Mouse (Mus musculus) forebrain, embryonic 12.5 days (tissue): ENCODE measurements around the gene Inpp5b. TPM values are rescaled to one million over a fixed set of nuclear protein-coding genes. Genes with fewer than 3 reads are reported as not detected.

Experiments used
- ATAC-seq: fragments of 200-750 bp; cut with Nextera tagmentation; 2 replicates; pipeline ENCODE4 v1.8.0; 2017; ENCODE audit warnings: moderate TSS enrichment; ENCODE audit not compliant: low FRiP score
- H3K27ac ChIP-seq: fragments of 300-500 bp; sonication (generic); 2 replicates; pipeline ENCODE4 v1.5.1; 2016; ENCODE audit warnings: mild to moderate bottlenecking
- H3K27me3 ChIP-seq: fragments of 300-500 bp; sonication (generic); 2 replicates; pipeline ENCODE4 v1.6.1; 2016; ENCODE audit warnings: mild to moderate bottlenecking
- H3K36me3 ChIP-seq: fragments of 300-500 bp; sonication (generic); replicated peaks from 2 replicates; pipeline ENCODE4 v1.6.1; 2016; ENCODE audit warnings: mild to moderate bottlenecking
- H3K4me1 ChIP-seq: fragments of 300-500 bp; sonication (generic); 2 replicates; pipeline ENCODE4 v1.6.1; 2016
- H3K4me2 ChIP-seq: fragments of 300-500 bp; sonication (generic); 2 replicates; pipeline ENCODE4 v1.6.1; 2016; ENCODE audit warnings: mild to moderate bottlenecking, moderate library complexity
- H3K4me3 ChIP-seq: fragments of 300-500 bp; sonication (generic); replicated peaks from 2 replicates; pipeline ENCODE4 v1.5.1; 2016; ENCODE audit warnings: mild to moderate bottlenecking
- H3K9ac ChIP-seq: fragments of 300-500 bp; sonication (generic); 2 replicates; pipeline ENCODE4 v1.6.1; 2016; ENCODE audit warnings: mild to moderate bottlenecking
- H3K9me3 ChIP-seq: fragments of 300-500 bp; sonication (generic); 2 replicates; pipeline ENCODE4 v1.6.1; 2016
- WGBS: fragments of 180-500 bp; shearing (Covaris S2); methylation state at CpG from one replicate; pipeline ENCODE4 v1.1.7; 2016; 5-methylcytosine and 5-hydroxymethylcytosine counted together
- polyA plus RNA-seq: library from polyadenylated mRNA; unstranded; fragments of >200 nt; fragmentation: Nextera tagmentation; extraction: Ambion mirVana; gene quantifications from 2 replicates; pipeline ENCODE4 v1.2.1, GENCODE M21; 2016

Inpp5b gene
- polyA plus RNA-seq, 1 experiment from 2014 or later, result 23.8 TPM

- Histone ChIP-seq H3K27me3 (no peaks in the 10 kb centered on the region), H3K27ac (no peak overlapping the region), H3K9me3 (no peaks in the 10 kb centered on the region), H3K4me3 (no peak overlapping the region), H3K36me3 (peaks cover 8% of the 10 kb centered on the region), H3K9ac (no peak overlapping the region), H3K4me1 (no peaks in the 10 kb centered on the region), H3K4me2 (no peak overlapping the region)
- ATAC-seq, result no peak
- WGBS, result 71% methylated on average over 2 of the region's 2 CpGs
Measured at GRCm38 (mm10) chr4:124774429-124774828, 32.8 kb downstream of the Inpp5b start.

- peaks cover 59% of the 10 kb centered on the region for H3K36me3 ChIP-seq
- no peaks in the 10 kb centered on the region for H3K9me3 ChIP-seq
- H3K4me3 ChIP-seq, result no peak overlapping the region
- H3K9ac ChIP-seq, result no peak overlapping the region
- WGBS, result 62% methylated on average over 7 of the region's 7 CpGs
- no peak overlapping the region for H3K4me2 ChIP-seq
- no peak for ATAC-seq
- H3K4me1 ChIP-seq, result no peaks in the 10 kb centered on the region
- H3K27me3 ChIP-seq, result no peaks in the 10 kb centered on the region
- H3K27ac ChIP-seq, result no peak overlapping the region
Measured at GRCm38 (mm10) chr4:124781361-124781760, 39.7 kb downstream of the Inpp5b start.

DNA sequence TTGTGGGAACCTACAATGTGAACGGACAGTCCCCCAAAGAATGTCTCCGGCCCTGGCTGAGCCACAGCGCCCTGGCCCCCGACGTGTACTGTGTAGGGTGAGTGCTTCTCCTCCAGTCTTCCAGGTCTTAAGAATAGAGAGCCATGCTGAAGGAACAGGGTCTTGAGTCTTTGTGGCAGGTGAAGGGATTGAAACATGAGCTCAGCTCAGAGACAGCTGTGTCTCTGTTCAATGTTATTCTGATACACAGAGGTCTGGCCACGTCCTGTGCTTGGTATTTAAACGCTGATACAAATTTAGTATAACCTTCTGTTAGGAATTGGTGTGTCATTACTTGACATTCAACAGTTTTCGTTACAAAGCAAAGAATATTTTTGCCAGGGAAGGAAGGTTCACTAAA is 40.7 kb downstream of the Inpp5b start:
- 91% methylated on average over 8 of the region's 8 CpGs for WGBS
- H3K9ac ChIP-seq, result no peak overlapping the region
- no peaks in the 10 kb centered on the region for H3K4me1 ChIP-seq
- no peak overlapping the region for H3K4me3 ChIP-seq
- H3K4me2 ChIP-seq, result no peak overlapping the region
- no peak overlapping the region for H3K27ac ChIP-seq
- no peaks in the 10 kb centered on the region for H3K27me3 ChIP-seq
- ATAC-seq, result no peak
- H3K36me3 ChIP-seq, result peaks cover 69% of the 10 kb centered on the region
- H3K9me3 ChIP-seq, result no peaks in the 10 kb centered on the region

DNA sequence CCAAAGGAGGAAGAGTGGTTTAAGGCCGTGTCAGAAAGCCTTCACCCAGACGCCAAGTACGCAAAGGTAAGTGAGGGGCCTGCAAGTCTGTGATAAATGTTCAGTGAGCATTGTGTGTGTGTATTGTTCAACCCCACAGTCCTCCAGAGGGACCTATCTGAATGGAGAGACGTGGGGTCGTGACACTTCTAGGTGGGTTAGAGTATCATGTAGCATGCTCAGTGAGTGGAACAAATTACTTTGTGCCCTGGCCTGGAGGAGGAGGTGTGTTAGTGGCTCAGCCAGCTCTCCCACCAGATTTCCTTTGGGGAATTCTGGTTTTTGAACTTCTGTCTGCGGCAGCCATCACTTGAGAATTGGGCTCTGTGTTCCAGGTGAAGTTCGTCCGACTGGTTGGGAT is 42.3 kb downstream of the Inpp5b start:
- Histone ChIP-seq H3K27ac (no peak overlapping the region), H3K9ac (no peak overlapping the region), H3K27me3 (no peaks in the 10 kb centered on the region), H3K4me3 (no peak overlapping the region), H3K9me3 (no peaks in the 10 kb centered on the region), H3K4me2 (no peak overlapping the region), H3K36me3 (peaks cover 76% of the 10 kb centered on the region), H3K4me1 (no peaks in the 10 kb centered on the region)
- 86% methylated on average over 8 of the region's 8 CpGs for WGBS
- no peak for ATAC-seq

- Histone ChIP-seq H3K4me2 (no peak overlapping the region), H3K9ac (no peak overlapping the region), H3K27me3 (no peaks in the 10 kb centered on the region), H3K4me3 (no peak overlapping the region), H3K27ac (no peak overlapping the region), H3K4me1 (no peaks in the 10 kb centered on the region), H3K36me3 (peaks cover 79% of the 10 kb centered on the region), H3K9me3 (no peaks in the 10 kb centered on the region)
- no peak for ATAC-seq
- 87% methylated on average over 4 of the region's 4 CpGs for WGBS
Measured at GRCm38 (mm10) chr4:124790013-124790412, 48.4 kb downstream of the Inpp5b start.

DNA sequence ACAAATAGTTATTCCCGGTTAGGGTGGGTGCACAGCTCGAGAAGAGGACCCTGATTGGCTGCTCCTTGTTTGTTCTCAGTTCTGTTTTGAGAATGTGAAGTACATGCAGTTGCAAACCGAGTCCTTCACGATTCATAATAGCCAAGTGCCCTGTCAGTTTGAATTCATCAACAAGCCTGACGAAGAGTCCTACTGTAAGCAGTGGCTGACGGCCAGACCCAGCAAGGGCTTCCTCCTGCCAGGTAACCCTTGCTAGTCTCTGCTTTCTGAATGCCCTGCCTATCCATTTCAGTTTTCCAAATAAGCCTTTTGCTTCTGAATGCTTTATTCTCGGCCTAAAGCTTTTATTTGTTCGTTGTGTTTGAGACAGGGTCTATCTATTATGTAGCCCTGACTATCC is 50.5 kb downstream of the Inpp5b start:
- no peak for ATAC-seq
- no peak overlapping the region for H3K9ac ChIP-seq
- no peak overlapping the region for H3K4me2 ChIP-seq
- H3K4me3 ChIP-seq, result no peak overlapping the region
- H3K36me3 ChIP-seq, result peaks cover 67% of the 10 kb centered on the region
- no peak overlapping the region for H3K27ac ChIP-seq
- no peaks in the 10 kb centered on the region for H3K4me1 ChIP-seq
- no peaks in the 10 kb centered on the region for H3K9me3 ChIP-seq
- no peaks in the 10 kb centered on the region for H3K27me3 ChIP-seq
- 89% methylated on average over 8 of the region's 8 CpGs for WGBS

- 93% methylated on average over 8 of the region's 8 CpGs for WGBS
- H3K36me3 ChIP-seq, result peaks cover 53% of the 10 kb centered on the region
Measured at GRCm38 (mm10) chr4:124796141-124796540, 54.5 kb downstream of the Inpp5b start.

DNA sequence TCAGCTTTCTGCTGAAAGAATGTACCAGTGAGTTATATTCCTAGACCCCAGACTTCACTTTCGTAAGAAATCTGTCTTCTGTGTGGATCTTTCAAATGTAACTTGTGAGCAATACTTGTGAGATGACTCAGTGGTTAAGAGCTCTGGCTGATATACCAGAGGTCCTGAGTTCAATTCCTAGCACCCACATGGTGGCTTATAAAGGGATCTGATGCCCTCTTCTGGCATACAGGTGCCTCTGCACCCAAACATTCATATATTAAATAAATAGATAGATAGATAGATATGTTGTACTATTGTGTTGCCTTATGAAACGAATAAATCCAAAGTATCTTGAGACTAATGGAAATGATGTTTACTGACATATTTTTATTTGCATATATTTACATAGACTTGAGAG is 55.3 kb downstream of the Inpp5b start:
- no peak overlapping the region for H3K9ac ChIP-seq
- no peak overlapping the region for H3K4me2 ChIP-seq
- peaks cover 46% of the 10 kb centered on the region for H3K36me3 ChIP-seq
- H3K27me3 ChIP-seq, result no peaks in the 10 kb centered on the region
- ATAC-seq, result no peak
- H3K27ac ChIP-seq, result no peak overlapping the region
- 89% methylated on average over 2 of the region's 2 CpGs for WGBS
- no peak overlapping the region for H3K4me3 ChIP-seq
- H3K4me1 ChIP-seq, result peaks cover 4% of the 10 kb centered on the region; the same call in 1 of the 2 replicates
- H3K9me3 ChIP-seq, result no peaks in the 10 kb centered on the region

More at GRCm38 (mm10) chr4:124796141-124796540, 54.5 kb downstream of the Inpp5b start:
- no peaks in the 10 kb centered on the region for H3K4me1 ChIP-seq
- no peak overlapping the region for H3K4me2 ChIP-seq
- no peaks in the 10 kb centered on the region for H3K9me3 ChIP-seq
- H3K4me3 ChIP-seq, result no peak overlapping the region
- no peak overlapping the region for H3K27ac ChIP-seq
- H3K27me3 ChIP-seq, result no peaks in the 10 kb centered on the region
- ATAC-seq, result no peak
- H3K9ac ChIP-seq, result no peak overlapping the region

DNA sequence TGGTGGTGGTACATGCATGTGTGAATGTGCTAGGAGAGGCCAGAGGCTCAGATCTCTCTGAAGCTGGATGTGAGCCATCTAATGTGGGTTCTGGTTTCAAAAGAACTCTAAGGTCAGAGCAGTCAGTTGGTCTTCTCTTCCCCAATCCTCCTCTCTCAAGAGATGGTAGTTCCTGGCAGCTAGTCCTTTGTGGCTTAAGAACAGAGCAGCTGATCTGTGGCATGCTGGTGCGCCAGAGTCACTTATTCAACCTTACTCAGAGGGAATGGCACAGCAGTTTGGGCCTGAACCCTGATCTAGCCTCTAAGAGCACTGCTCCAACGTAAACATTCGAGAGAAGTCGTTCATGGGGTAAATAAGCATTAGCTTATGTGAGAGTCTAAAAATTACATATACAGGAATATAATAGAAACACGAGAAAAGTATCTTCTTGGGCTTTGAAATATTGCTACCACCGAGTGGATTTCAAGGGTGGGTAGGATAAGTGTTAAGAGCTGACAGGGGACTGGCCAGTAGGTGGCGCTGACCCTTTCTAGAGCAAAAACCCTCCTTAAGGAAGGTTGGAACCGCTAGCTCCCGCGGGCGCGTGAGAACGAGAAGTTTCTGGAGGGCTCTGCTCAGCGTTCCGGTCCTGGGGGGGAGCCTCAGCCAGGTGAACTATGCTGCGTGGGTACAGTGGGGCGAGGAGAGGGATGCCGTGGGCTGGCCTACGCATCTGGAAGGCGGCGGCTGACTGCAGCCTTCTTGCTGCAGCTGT is 60.1 kb downstream of the Inpp5b start, which contains the start of gene Mtf1:
Gene Mtf1, plus strand, starts transcription at position 553 of the 757 bp plus-strand sequence.
- peak; percentile 79 for ATAC-seq
- WGBS, result 2% methylated on average over 21 of the region's 21 CpGs
- peak within 1 kb of the TSS; percentile 90 for H3K9ac ChIP-seq

GRCm38 (mm10) chr4:124802309-124803260 is 60.9 kb downstream of the Inpp5b start:
- Histone ChIP-seq H3K27ac (peak overlapping the region; percentile 98), H3K4me3 (peak overlapping the region; percentile 81), H3K9ac (peak overlapping the region; percentile 90), H3K4me2 (peak overlapping the region; percentile 82), H3K36me3 (peaks cover 44% of the 10 kb centered on the region), H3K27me3 (no peaks in the 10 kb centered on the region), H3K9me3 (no peaks in the 10 kb centered on the region), H3K4me1 (peaks cover 16% of the 10 kb centered on the region)
- peak; percentile 99 for ATAC-seq
- 2% methylated on average over 53 of the region's 53 CpGs for WGBS

More for the DNA sequence above, 60.1 kb downstream of the Inpp5b start, which contains the start of gene Mtf1:
- H3K4me3 ChIP-seq, result peak within 1 kb of the TSS; percentile 81
- peaks cover 39% of the 10 kb centered on the region for H3K36me3 ChIP-seq
- no peaks in the 10 kb centered on the region for H3K9me3 ChIP-seq
- no peaks in the 10 kb centered on the region for H3K27me3 ChIP-seq
- peak within 1 kb of the TSS; percentile 82 for H3K4me2 ChIP-seq
- peak within 1 kb of the TSS; percentile 98 for H3K27ac ChIP-seq
- peaks cover 16% of the 10 kb centered on the region for H3K4me1 ChIP-seq

GRCm38 (mm10) chr4:124803406-124803805 is 61.8 kb downstream of the Inpp5b start:
- peaks cover 38% of the 10 kb centered on the region for H3K36me3 ChIP-seq

DNA sequence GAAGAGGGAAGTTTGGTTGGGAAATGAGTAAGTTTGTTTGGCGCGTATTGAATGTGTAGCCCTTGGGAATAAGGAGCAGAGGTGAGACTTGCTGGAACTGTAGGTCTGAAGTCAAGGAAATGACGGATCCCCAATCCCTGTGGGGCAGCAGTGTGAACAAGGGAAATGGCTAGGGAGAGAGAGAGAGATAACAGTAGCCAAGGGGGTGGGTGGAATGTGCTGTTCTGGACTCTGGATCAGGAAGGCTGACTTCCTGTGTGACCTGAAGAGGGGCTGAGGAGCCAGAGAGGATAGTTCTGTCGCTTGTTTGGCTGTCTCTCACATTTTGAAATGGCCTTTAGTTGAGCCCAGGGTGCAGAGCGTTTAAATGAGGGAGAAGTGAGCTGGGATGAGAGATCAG is 66.9 kb downstream of the Inpp5b start:
- H3K9me3 ChIP-seq, result no peaks in the 10 kb centered on the region
- WGBS, result 92% methylated on average over 5 of the region's 5 CpGs
- ATAC-seq, result no peak
- H3K9ac ChIP-seq, result no peak overlapping the region
- no peak overlapping the region for H3K4me2 ChIP-seq
- H3K4me1 ChIP-seq, result peaks cover 11% of the 10 kb centered on the region
- no peaks in the 10 kb centered on the region for H3K27me3 ChIP-seq
- no peak overlapping the region for H3K27ac ChIP-seq
- H3K4me3 ChIP-seq, result no peak overlapping the region
- peaks cover 51% of the 10 kb centered on the region for H3K36me3 ChIP-seq

More at GRCm38 (mm10) chr4:124803406-124803805, 61.8 kb downstream of the Inpp5b start:
- Histone ChIP-seq H3K9me3 (no peaks in the 10 kb centered on the region), H3K9ac (peak overlapping the region; percentile 90), H3K4me3 (peak overlapping the region; percentile 81), H3K4me2 (peak overlapping the region; percentile 82), H3K27me3 (no peaks in the 10 kb centered on the region), H3K27ac (no peak overlapping the region), H3K4me1 (peaks cover 16% of the 10 kb centered on the region)
- no peak for ATAC-seq
- 83% methylated on average over 6 of the region's 6 CpGs for WGBS
